Mouse (Mus musculus) right cerebral cortex, postnatal 4 days (tissue): ENCODE results near the gene Men1.
A peak's percentile ranks its signal among the peaks of the same experiment; 100 is the strongest.

Source experiments
- DNase-seq: peaks from one replicate; pipeline ENCODE4 v3.0.0-alpha.2; 2022

The Men1 gene

GRCm38 (mm10) chr19:6340524-6341452 lies 6.0 kb downstream of the Men1 start, which contains the start of gene Map4k2:
TSS of gene Map4k2 (plus strand) at chr19:6341135.
- peak; percentile 65 for DNase-seq

- no peak for DNase-seq
Observed at GRCm38 (mm10) chr19:6341453-6342077, 6.8 kb downstream of the Men1 start.

- no peak for DNase-seq
Observed at GRCm38 (mm10) chr19:6342276-6342933, 7.6 kb downstream of the Men1 start.

GRCm38 (mm10) chr19:6343066-6343925 lies 8.5 kb downstream of the Men1 start:
- no peak for DNase-seq

GRCm38 (mm10) chr19:6343996-6344395 lies 9.2 kb downstream of the Men1 start:
- no peak for DNase-seq

GRCm38 (mm10) chr19:6346023-6346422 lies 11.2 kb downstream of the Men1 start:
- DNase-seq: no peak

GRCm38 (mm10) chr19:6346661-6347060 lies 11.9 kb downstream of the Men1 start:
- DNase-seq: no peak

GRCm38 (mm10) chr19:6347615-6348014 lies 12.8 kb downstream of the Men1 start:
- no peak for DNase-seq

GRCm38 (mm10) chr19:6348717-6349116 lies 13.9 kb downstream of the Men1 start:
- no peak for DNase-seq

- no peak for DNase-seq
Observed at GRCm38 (mm10) chr19:6349215-6349983, 14.6 kb downstream of the Men1 start.

GRCm38 (mm10) chr19:6351431-6352106 lies 16.8 kb downstream of the Men1 start:
- DNase-seq: no peak

GRCm38 (mm10) chr19:6352107-6352505 lies 17.3 kb downstream of the Men1 start:
- DNase-seq: no peak

- DNase-seq: no peak
Observed at GRCm38 (mm10) chr19:6354030-6354429, 19.3 kb downstream of the Men1 start.

- no peak for DNase-seq
Observed at GRCm38 (mm10) chr19:6361291-6361690, 26.5 kb downstream of the Men1 start.

GRCm38 (mm10) chr19:6363091-6363410 lies 28.3 kb downstream of the Men1 start:
- DNase-seq: no peak

GRCm38 (mm10) chr19:6363411-6364240 lies 28.8 kb downstream of the Men1 start, which contains the start of gene Sf1:
TSS of gene Sf1 (plus strand) at chr19:6363690.
- DNase-seq: peak; percentile 99

GRCm38 (mm10) chr19:6364317-6364725 lies 29.5 kb downstream of the Men1 start:
- DNase-seq: peak; percentile 95

GRCm38 (mm10) chr19:6364842-6365241 lies 30.1 kb downstream of the Men1 start:
- no peak for DNase-seq

- DNase-seq: no peak
Observed at GRCm38 (mm10) chr19:6370175-6370574, 35.4 kb downstream of the Men1 start.

GRCm38 (mm10) chr19:6372433-6372832 lies 37.7 kb downstream of the Men1 start:
- no peak for DNase-seq
